Mouse (Mus musculus): ENCODE measurements around the gene Wdr74. TPM values are rescaled to one million over a fixed set of nuclear protein-coding genes. Genes with fewer than 3 reads are reported as not detected.
"Not testable (repeated sequence)": the region's sequence is repeated elsewhere in the genome, so short reads cannot be mapped to it uniquely, and the experiment has no call there.

Wdr74 gene
- polyA plus RNA-seq, 1 experiment from 2014 or later = 97.4 TPM

DNA sequence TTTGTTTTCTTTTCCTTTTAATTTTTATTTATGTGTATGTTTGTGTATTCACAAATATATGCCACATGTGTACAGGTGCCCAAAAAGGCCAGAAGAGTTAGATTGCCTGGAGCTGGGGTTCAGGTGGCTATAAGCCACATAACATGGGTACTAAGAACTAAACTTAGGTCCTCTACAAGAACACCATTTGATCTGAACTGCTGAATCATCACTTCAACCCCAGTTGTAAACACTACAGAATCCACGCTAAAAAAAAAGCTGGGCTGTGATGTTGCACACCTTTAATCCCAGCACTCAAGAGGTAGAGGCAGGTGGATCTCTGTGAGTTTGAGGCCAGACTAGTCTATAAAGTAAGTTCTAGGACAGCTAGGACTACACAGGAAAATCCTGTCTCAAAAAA lies 14.2 kb upstream of the Wdr74 start:
- Histone ChIP-seq H3K4me2 (replicated peaks) (peak overlapping the region; percentile 47; the same call in 1 of the 2 replicates), H3K9ac (replicated peaks) (no peak overlapping the region), H3K9me3 (no peaks in the 10 kb centered on the region), H3K36me3 (peaks cover 20% of the 10 kb centered on the region), H3K27ac (replicated peaks) (no peak overlapping the region), H3K4me1 (peaks cover 39% of the 10 kb centered on the region), H3K27me3 (no peaks in the 10 kb centered on the region), H3K4me3 (0 out of 2 replicates have a peak overlapping the region, but pooled peaks have one; percentile 2)
- no peak for ATAC-seq (replicated peaks)
- 90% methylated on average over 1 of the region's 1 CpGs for WGBS

DNA sequence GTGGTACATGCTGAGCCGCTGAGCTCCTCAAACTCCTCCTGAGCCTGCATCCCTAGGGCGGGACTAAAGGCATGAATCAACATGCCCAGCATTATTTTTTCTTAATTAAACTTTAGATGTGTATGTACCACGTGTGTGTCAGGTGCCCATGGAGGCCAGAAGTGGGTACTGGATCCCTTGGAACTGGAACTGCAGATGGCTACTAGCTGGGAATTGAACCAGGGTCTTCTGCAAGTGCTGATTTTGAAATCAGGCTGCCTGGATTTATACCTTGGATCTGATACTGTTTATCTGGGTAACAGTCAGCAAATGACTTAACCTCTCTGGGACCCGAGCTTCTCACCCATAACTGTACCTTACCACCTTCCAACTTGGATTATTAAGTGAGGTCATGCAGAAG lies 13.6 kb upstream of the Wdr74 start:
- 53% methylated on average over 4 of the region's 4 CpGs for WGBS
- Histone ChIP-seq H3K36me3 (peaks cover 26% of the 10 kb centered on the region), H3K4me3 (peak overlapping the region; percentile 78), H3K9me3 (no peaks in the 10 kb centered on the region), H3K9ac (replicated peaks) (peak overlapping the region; percentile 77; the same call in 1 of the 2 replicates), H3K27me3 (no peaks in the 10 kb centered on the region), H3K4me1 (peaks cover 39% of the 10 kb centered on the region), H3K27ac (replicated peaks) (no peak overlapping the region), H3K4me2 (replicated peaks) (peak overlapping the region; percentile 47)
- no peak for ATAC-seq (replicated peaks)

DNA sequence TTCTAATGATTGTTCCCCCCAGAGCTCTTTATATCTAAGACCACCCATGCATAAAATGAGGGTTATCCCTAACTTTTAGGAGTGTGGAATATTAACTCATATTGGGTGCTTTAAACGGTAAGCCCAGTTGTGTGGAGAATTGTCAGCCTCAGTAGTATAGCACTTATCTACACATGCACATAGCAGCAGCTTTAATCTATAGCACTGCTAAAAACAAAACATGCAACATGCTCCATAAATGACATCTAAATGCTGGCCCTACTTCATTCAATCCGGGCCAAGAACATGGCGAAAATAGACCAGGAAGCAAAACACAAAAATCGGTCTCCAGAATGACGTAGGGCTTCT lies 13.1 kb upstream of the Wdr74 start:
- Histone ChIP-seq H3K4me1 (peaks cover 39% of the 10 kb centered on the region), H3K27me3 (no peaks in the 10 kb centered on the region), H3K9ac (replicated peaks) (peak overlapping the region; percentile 77), H3K36me3 (peaks cover 26% of the 10 kb centered on the region), H3K9me3 (no peaks in the 10 kb centered on the region), H3K4me2 (replicated peaks) (peak overlapping the region; percentile 47), H3K4me3 (peak overlapping the region; percentile 78), H3K27ac (replicated peaks) (peak overlapping the region; percentile 93)
- 1% methylated on average over 5 of the region's 5 CpGs for WGBS
- peak; percentile 23 for ATAC-seq (replicated peaks)

DNA sequence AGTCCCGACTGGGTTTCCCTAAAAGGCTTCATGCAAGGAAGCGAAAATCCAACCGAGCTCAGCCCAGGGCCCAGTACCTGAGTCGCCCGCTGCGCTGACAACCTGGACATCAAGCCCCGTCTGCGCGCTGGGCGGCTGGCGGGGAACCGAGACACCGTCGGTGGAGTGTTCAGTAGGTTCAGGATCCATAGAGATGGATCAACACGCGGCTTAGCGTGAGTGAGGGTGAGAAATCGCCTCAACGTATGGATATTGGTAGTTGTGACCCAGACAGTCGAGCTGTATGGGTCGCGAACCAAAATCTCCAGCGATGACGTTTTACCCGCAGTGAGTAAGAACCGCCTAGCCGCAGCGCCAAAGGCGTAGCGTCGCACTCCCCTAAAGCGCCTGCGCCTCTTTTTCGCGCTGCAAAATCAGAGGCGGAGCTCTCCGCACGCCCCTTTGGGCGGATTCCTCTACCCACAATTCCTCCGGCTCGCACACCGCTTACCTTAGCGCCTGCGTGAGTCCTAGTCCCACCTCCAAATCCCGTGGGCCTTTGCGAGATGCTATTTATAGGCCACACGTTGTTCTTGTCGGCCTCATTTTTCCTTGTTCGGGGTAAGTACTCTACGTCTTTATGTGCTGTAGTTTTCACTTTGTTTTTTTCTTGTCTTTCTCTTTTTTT lies 12.6 kb upstream of the Wdr74 start, which contains the start of gene Slc3a2:
Slc3a2 (minus strand) TSS at position 463 of the 667 bp plus-strand sequence.
- WGBS = under 1% methylated on average over 50 of the region's 50 CpGs
- Histone ChIP-seq H3K27me3 (no peaks in the 10 kb centered on the region), H3K4me2 (replicated peaks) (peak within 1 kb of the TSS; percentile 61), H3K9ac (replicated peaks) (peak within 1 kb of the TSS; percentile 93), H3K9me3 (no peaks in the 10 kb centered on the region), H3K27ac (replicated peaks) (peak within 1 kb of the TSS; percentile 93), H3K4me3 (peak within 1 kb of the TSS; percentile 78), H3K4me1 (peaks cover 39% of the 10 kb centered on the region), H3K36me3 (peaks cover 26% of the 10 kb centered on the region)
- peak; percentile 97 for ATAC-seq (replicated peaks)

DNA sequence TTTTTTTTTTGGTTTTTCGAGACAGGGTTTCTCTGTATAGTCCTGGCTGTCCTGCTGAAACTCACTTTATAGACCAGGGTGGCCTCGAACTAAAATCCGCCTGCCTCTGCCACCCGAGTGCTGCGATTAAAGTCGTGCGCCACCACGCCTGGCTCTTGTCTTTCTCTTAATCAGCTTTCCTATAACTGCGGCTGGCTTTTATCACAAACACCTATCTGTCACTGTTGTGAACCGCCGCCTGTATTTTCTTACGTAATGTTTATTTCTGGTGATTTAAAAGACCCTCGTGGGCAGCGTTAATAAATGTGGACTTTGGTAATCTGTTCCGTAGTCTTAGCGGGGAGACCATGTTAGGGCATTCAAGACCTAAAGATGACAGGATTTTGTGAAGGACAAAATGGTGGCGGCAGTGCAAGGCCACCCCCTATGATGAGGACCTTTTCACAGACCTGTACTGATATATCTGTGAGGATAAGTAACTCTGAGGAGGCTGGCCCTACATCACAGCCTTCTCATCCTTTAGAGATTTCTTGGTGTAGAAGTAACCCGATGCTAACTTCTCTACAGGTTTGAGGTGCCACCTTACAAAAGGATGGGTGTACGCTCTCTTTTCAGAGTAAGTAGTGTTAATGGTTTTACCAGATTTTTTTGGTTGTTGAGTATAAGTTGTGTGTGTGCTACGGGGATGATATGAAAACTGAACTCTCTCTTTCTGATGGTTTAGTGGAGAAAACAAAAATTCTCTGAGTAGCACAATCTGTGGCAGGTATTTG lies 11.9 kb upstream of the Wdr74 start:
- peak overlapping the region; percentile 93 for H3K9ac ChIP-seq (replicated peaks)
- under 1% methylated on average over 20 of the region's 20 CpGs for WGBS
- no peaks in the 10 kb centered on the region for H3K9me3 ChIP-seq
- peak overlapping the region; percentile 78 for H3K4me3 ChIP-seq
- ATAC-seq (replicated peaks) = no peak
- no peaks in the 10 kb centered on the region for H3K27me3 ChIP-seq
- peaks cover 26% of the 10 kb centered on the region for H3K36me3 ChIP-seq
- H3K27ac ChIP-seq (replicated peaks) = peak overlapping the region; percentile 93
- H3K4me1 ChIP-seq = peaks cover 39% of the 10 kb centered on the region
- H3K4me2 ChIP-seq (replicated peaks) = peak overlapping the region; percentile 61

DNA sequence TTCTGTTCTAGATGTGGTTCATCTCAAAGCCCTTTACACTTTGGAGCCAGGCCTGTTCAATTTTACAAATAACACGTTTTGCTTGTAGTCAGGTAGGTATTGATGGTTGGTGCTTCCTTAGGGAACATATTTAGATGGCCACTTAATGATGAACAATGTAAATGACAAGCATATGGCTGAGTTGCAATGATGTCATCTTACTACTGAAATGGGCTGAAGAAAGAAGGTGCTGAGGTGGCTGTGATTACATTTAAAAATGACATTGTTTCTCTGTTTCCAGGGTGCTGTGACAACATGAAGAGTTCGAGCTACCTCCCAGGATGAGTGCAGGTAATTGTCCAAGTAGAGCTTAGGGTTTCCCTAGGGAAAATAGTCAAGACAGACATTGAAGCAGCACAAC lies 11.2 kb upstream of the Wdr74 start:
- peak overlapping the region; percentile 61 for H3K4me2 ChIP-seq (replicated peaks)
- peaks cover 39% of the 10 kb centered on the region for H3K4me1 ChIP-seq
- no peak for ATAC-seq (replicated peaks)
- peak overlapping the region; percentile 93 for H3K27ac ChIP-seq (replicated peaks)
- 3% methylated on average over 2 of the region's 2 CpGs for WGBS
- no peaks in the 10 kb centered on the region for H3K27me3 ChIP-seq
- H3K9me3 ChIP-seq = no peaks in the 10 kb centered on the region
- peaks cover 26% of the 10 kb centered on the region for H3K36me3 ChIP-seq
- peak overlapping the region; percentile 78 for H3K4me3 ChIP-seq
- H3K9ac ChIP-seq (replicated peaks) = peak overlapping the region; percentile 93

DNA sequence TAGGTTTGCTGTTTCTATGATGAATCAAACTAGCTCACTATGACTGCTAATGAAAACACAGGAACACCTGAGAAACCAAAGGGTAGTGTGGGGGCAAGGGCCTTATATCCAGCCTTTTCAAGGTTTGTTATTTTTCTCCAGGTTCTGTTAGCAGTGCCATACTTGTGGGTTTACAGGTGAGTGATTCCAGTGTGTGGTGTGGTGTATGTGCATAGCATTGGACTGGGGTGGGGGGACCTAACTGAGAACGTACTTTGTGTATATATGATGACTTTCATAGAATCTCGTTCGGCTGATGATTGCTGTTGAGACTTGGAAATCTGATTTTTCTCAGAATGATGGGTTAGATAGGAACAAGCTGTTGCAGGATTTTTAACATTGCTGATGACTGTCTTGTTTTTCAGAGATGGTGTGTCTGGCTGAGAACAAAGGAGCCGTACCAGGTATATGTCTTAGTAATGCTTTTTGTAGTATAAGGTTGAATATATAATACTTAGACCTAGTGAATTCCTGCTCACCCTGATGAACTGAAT lies 10.5 kb upstream of the Wdr74 start:
- peaks cover 39% of the 10 kb centered on the region for H3K4me1 ChIP-seq

DNA sequence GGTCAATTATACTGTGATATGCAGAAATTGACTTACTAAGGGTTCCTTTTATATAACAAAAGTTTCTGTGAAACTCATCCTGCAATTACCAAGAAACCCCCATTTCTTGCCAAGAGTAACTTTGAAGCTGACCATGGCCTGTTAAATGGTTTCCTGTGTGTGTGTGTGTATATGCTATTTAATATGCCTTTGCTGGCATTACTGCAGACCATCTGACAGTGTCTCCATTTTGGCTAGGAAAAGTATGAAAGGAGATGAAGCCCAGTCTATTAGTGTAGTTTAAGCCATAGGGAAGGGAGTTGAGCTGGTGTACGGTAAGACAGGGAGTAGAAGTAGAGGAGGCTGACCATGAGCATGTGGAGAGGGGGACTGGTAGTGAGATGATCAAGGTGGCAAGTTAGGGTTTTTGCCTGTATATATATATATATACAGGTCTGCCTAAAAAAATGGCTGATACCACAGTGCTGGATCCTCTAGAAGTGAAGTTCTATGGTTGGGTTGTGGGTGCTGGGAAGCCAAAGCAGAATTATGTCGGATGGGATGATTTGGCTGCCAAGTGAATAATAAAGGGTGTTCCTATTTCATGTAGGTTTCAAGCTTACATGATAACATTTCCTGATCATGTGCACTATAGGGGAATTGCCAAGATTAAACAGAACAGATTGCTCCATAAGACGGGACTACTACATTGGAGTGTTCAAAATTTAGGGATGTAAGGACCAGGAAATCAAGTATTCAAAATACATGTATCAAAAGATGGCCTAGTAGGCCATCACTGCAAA lies 8.8 kb upstream of the Wdr74 start:
- no peak overlapping the region for H3K27ac ChIP-seq (replicated peaks)

More for the DNA sequence above, 10.5 kb upstream of the Wdr74 start:
- peak overlapping the region; percentile 61 for H3K4me2 ChIP-seq (replicated peaks)
- peak overlapping the region; percentile 78 for H3K4me3 ChIP-seq
- H3K27me3 ChIP-seq = no peaks in the 10 kb centered on the region
- WGBS = 52% methylated on average over 4 of the region's 4 CpGs
- peak overlapping the region; percentile 93 for H3K9ac ChIP-seq (replicated peaks)
- no peaks in the 10 kb centered on the region for H3K9me3 ChIP-seq
- no peak for ATAC-seq (replicated peaks)
- peaks cover 26% of the 10 kb centered on the region for H3K36me3 ChIP-seq
- H3K27ac ChIP-seq (replicated peaks) = 0 out of 2 replicates have a peak overlapping the region, but pooled peaks have one; percentile 17

DNA sequence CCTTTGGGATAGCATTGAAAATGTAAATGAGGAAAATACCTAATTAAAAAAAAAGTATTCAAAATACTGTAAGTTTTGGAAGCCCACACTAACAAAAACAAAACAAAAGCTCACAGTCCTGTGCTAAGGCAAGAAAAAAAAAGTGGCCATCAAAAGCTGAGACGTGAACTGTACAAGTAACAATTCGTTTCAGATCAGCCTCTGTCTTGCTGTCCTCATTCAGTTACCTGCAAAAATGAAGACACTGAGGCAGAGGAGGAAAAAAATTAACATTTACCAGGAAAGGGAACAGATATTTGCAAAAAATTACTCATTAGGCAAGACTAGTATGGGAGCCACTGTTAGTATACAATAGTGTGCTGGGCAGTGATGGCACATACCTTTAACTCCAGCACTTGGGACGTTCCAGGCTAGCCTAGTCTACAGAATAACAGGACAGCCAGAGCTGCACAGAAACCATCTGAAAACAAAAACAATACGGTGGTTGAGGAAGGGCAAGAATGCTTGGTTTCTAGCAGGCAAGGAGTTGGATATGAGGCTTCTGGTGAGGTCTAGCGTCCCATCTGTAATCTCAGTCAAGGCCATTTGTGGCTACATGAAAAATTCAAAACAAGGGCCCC lies 8.0 kb upstream of the Wdr74 start:
- Histone ChIP-seq H3K36me3 (peaks cover 26% of the 10 kb centered on the region), H3K4me3 (no peak overlapping the region), H3K9me3 (no peaks in the 10 kb centered on the region), H3K4me2 (replicated peaks) (no peak overlapping the region), H3K27me3 (no peaks in the 10 kb centered on the region), H3K4me1 (peaks cover 25% of the 10 kb centered on the region), H3K9ac (replicated peaks) (no peak overlapping the region), H3K27ac (replicated peaks) (no peak overlapping the region)
- 26% methylated on average over 5 of the region's 5 CpGs for WGBS
- no peak for ATAC-seq (replicated peaks)

More for the DNA sequence above, 8.8 kb upstream of the Wdr74 start:
- Histone ChIP-seq H3K4me1 (peaks cover 32% of the 10 kb centered on the region), H3K9me3 (no peaks in the 10 kb centered on the region), H3K4me3 (no peak overlapping the region), H3K27me3 (no peaks in the 10 kb centered on the region), H3K4me2 (replicated peaks) (no peak overlapping the region), H3K9ac (replicated peaks) (no peak overlapping the region), H3K36me3 (peaks cover 26% of the 10 kb centered on the region)
- no peak for ATAC-seq (replicated peaks)
- WGBS = 23% methylated on average over 3 of the region's 3 CpGs

DNA sequence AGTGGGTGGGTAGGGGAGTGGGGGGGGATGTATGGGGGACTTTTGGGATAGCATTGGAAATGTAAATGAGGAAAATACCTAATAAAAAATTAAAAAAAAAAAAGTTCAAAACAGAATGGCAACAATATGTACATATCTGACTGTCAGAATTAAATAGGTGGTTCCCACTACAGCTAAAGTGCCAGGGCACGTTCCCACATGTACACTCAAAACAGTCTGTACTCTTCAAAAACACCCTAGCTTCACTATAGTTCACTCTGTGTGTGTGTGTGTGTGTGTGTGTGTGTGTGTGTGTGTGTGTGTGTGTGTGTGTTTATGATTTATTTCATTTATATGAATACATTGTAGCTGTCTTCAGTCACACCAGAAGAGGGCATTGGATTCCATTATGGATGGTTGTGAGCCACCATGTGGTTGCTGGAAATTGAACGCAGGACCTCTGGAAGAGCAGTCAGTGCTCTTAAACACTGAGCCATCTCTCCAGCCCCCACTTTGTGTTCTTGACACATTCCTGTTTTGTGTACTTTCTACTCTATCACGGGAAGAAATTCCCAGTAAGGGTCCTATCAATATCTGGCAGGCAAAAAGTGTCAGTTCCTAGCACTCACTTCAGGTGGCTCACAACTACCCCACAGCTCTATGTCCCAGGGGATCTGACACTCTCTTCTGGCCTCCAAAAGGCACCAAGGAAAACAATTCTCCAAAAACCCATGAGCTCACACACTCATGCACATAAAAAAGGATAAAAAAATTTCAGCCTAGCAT lies 7.1 kb upstream of the Wdr74 start:
- not testable (repeated sequence) for H3K27ac ChIP-seq (replicated peaks); H3K9ac ChIP-seq (replicated peaks); H3K27me3 ChIP-seq; H3K9me3 ChIP-seq; H3K4me3 ChIP-seq; H3K4me2 ChIP-seq (replicated peaks); ATAC-seq (replicated peaks)
- Histone ChIP-seq H3K4me1 (peaks cover 25% of the 10 kb centered on the region), H3K36me3 (peaks cover 26% of the 10 kb centered on the region)
- 45% methylated on average over 3 of the region's 3 CpGs for WGBS

DNA sequence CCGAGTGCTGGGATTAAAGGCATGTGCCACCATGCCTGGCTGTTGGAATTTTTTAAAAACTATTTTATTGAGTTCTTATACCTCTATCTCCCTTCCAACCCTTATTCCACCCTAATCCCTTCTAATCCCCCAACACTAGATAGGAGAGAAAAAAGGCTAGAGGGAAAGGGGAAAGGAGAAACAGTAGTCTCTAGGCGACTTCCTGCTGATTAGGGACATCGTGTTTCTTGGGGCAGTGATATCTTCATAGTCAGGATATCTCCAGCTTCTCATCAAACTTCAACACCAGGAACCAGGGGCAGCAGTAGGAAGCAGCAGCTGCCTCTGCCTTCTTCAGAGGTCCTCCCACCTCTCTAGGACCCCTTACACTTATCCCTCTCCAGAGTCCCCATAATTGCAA lies 1.3 kb upstream of the Wdr74 start:
- no peaks in the 10 kb centered on the region for H3K9me3 ChIP-seq
- no peak for ATAC-seq (replicated peaks)
- H3K4me1 ChIP-seq = peaks cover 17% of the 10 kb centered on the region
- H3K4me3 ChIP-seq = no peak overlapping the region
- H3K27ac ChIP-seq (replicated peaks) = no peak overlapping the region
- no peak overlapping the region for H3K4me2 ChIP-seq (replicated peaks)
- 74% methylated on average over 3 of the region's 3 CpGs for WGBS
- peaks cover 18% of the 10 kb centered on the region for H3K36me3 ChIP-seq
- no peak overlapping the region for H3K9ac ChIP-seq (replicated peaks)
- no peaks in the 10 kb centered on the region for H3K27me3 ChIP-seq
